Mouse (Mus musculus): ENCODE measurements around the gene Peli1. TPM values are rescaled to one million over a fixed set of nuclear protein-coding genes. Genes with fewer than 3 reads are reported as not detected.
A peak's percentile ranks its signal among the peaks of the same experiment; 100 is the strongest.
"Not testable (repeated sequence)": the region's sequence is repeated elsewhere in the genome, so short reads cannot be mapped to it uniquely, and the experiment has no call there.

The Peli1 gene
- polyA plus RNA-seq, 1 experiment from 2014 or later, result 18.7 TPM

DNA sequence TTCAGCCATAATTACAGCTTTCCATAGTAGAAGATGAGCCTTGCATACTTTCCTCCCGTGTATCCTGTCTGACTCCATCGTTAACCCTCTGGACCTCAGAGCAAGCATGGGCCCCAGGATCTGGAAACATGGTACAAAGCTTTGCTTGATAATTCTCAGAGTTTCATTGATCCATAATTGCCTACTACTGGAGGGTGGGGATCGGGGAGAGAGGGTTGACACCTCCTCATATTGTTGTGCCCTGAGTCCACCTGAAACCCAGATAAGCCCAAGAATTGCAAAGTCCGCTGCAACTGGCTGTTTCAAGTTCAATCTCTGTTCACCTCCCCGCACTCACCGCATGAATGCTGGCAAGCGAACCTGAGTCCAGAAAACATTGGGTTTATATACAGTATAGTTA lies 72.1 kb downstream of the Peli1 start:
- H3K27me3 ChIP-seq (replicated peaks), result no peaks in the 10 kb centered on the region
- H3K4me1 ChIP-seq, result peaks cover 22% of the 10 kb centered on the region
- ATAC-seq, result no peak
- no peak overlapping the region for H3K27ac ChIP-seq
- no peaks in the 10 kb centered on the region for H3K36me3 ChIP-seq
- no peak overlapping the region for H3K4me3 ChIP-seq
- H3K9me3 ChIP-seq (replicated peaks), result no peaks in the 10 kb centered on the region
- H3K4me2 ChIP-seq, result no peak overlapping the region
- 60% methylated on average over 7 of the region's 7 CpGs for WGBS (ENCODE audit: insufficient replicate concordance)
- no peak overlapping the region for H3K9ac ChIP-seq

DNA sequence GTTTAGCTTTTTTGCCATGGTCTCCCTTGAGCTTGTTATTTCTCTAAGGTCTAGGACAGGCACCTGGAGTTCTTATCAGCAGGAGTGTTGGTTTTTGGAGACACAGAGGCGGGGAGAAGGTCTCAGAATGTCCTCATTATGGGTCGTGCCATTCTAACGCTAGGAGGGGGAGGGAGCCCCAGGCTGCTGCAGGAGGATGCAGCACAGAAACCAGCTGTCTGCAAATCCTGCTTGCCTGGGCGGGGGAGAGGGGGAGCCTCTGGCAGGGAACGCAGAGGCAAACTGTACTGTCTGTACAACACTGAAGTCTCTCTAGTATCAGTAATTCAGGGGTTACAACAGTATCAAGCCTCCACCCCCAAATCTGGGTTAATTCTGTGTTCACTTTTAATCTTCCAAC lies 72.6 kb downstream of the Peli1 start:
- H3K9me3 ChIP-seq (replicated peaks), result no peaks in the 10 kb centered on the region
- ATAC-seq, result no peak
- no peak overlapping the region for H3K27ac ChIP-seq
- H3K36me3 ChIP-seq, result no peaks in the 10 kb centered on the region
- 14% methylated on average over 5 of the region's 5 CpGs for WGBS (ENCODE audit: insufficient replicate concordance)
- no peaks in the 10 kb centered on the region for H3K27me3 ChIP-seq (replicated peaks)
- H3K4me3 ChIP-seq, result no peak overlapping the region
- peaks cover 22% of the 10 kb centered on the region for H3K4me1 ChIP-seq
- no peak overlapping the region for H3K4me2 ChIP-seq
- H3K9ac ChIP-seq, result no peak overlapping the region

DNA sequence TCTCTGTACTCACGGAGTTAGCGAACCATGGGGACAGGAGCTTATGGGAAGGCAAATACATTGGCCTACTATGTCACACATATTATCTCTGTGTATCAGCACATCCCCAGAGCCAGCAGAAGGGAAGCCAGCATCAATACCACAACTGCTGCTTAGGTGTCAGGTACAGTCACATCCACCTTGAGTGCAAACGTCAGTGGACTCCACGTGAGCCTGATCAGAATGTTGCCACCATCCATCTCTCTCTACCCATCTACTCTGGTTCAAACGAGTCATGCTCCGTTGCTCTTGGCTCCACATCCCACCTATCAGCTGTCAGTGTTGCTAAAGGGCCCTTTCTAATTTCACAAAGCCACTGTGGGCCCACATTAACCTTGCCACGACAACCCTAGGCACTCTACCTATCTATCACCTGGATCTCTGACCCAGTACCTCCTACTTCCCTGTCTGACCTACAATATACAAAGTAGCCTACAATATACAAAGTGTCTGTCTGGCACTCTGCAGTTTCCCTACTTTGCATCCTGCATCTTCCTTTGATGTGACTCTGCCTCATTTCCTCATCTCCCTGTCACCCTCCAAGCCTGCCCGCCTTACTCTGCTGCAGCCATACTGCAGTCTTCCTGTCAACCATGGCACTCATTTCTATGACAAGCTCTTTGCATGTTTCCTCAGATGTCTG lies 73.4 kb downstream of the Peli1 start:
- Histone ChIP-seq H3K9ac (no peak overlapping the region), H3K9me3 (replicated peaks) (no peaks in the 10 kb centered on the region; the same call in 1 of the 2 replicates), H3K4me3 (no peak overlapping the region), H3K27me3 (replicated peaks) (no peaks in the 10 kb centered on the region), H3K36me3 (no peaks in the 10 kb centered on the region), H3K4me2 (no peak overlapping the region), H3K4me1 (peaks cover 22% of the 10 kb centered on the region), H3K27ac (no peak overlapping the region)
- 59% methylated on average over 8 of the region's 8 CpGs for WGBS (ENCODE audit: insufficient replicate concordance)
- ATAC-seq, result no peak

DNA sequence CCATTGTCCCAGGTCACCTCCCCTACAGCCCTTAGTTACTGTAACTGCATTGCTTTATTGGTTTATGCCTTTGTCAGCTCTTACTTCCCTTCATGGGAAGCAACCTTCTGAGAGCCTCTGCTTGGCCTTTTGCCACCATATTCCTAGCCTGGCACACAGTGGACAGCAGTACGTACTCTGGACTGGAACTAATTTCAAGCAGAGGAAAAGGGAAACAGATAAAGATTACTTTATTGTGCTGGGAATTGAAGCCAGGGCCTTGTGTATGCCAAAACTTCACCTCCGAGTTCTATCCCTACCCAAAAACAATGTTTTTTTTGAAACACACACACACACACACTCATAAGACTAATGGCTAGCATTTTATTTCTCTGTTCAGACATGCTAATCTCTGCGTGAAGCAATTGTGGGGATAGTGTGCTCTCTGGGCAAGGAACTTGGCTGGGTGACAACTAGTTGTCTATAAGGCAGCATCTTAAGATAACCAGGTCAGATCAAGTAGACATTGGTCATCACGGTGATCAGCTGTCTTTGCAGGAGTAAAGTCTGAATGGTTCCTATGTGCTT lies 74.0 kb downstream of the Peli1 start:
- no peak for ATAC-seq
- 70% methylated on average over 4 of the region's 4 CpGs for WGBS (ENCODE audit: insufficient replicate concordance)
- H3K27ac ChIP-seq, result no peak overlapping the region
- H3K4me2 ChIP-seq, result no peak overlapping the region
- no peak overlapping the region for H3K4me3 ChIP-seq
- no peak overlapping the region for H3K9ac ChIP-seq
- no peaks in the 10 kb centered on the region for H3K36me3 ChIP-seq
- H3K9me3 ChIP-seq (replicated peaks), result no peaks in the 10 kb centered on the region; the same call in 1 of the 2 replicates
- H3K27me3 ChIP-seq (replicated peaks), result no peaks in the 10 kb centered on the region
- peaks cover 22% of the 10 kb centered on the region for H3K4me1 ChIP-seq

DNA sequence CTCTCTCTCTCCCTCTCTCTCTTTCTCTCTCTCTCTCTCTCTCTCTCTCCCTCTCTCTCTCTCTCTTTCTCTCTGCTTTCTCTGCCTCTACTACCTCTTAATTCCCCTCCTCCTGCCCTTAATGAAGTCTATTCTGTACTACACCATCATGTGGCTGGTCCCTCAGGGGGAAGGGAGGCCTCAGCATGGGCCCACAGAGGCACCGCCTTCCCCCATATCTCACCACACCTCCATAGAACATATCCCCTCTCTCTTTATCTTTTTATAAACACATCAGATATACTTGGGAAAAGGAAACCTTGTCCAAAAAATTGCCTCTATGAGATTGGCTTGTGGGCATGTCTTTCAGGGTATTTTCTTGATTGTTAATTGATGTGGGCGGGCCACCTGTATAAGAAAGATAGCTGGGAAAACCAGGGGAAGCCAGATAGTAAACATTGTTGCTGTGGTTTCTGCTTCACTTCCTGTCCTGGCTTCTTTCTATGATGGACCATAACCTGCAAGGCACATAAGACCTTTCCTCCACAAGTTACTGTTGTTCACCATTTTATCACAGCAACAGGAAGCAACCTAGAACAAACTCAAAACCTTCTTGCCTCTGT lies 75.5 kb downstream of the Peli1 start:
- H3K9ac ChIP-seq, result no peak overlapping the region
- peak overlapping the region; percentile 5; the same call in 1 of the 2 replicates for H3K4me2 ChIP-seq
- WGBS (ENCODE audit: insufficient replicate concordance), result 22% methylated on average over 2 of the region's 2 CpGs
- no peaks in the 10 kb centered on the region for H3K36me3 ChIP-seq
- no peak overlapping the region for H3K4me3 ChIP-seq
- H3K27ac ChIP-seq, result no peak overlapping the region
- H3K27me3 ChIP-seq (replicated peaks), result no peaks in the 10 kb centered on the region
- H3K9me3 ChIP-seq (replicated peaks), result no peaks in the 10 kb centered on the region; the same call in 1 of the 2 replicates
- peak; percentile 83 for ATAC-seq
- peaks cover 22% of the 10 kb centered on the region for H3K4me1 ChIP-seq

DNA sequence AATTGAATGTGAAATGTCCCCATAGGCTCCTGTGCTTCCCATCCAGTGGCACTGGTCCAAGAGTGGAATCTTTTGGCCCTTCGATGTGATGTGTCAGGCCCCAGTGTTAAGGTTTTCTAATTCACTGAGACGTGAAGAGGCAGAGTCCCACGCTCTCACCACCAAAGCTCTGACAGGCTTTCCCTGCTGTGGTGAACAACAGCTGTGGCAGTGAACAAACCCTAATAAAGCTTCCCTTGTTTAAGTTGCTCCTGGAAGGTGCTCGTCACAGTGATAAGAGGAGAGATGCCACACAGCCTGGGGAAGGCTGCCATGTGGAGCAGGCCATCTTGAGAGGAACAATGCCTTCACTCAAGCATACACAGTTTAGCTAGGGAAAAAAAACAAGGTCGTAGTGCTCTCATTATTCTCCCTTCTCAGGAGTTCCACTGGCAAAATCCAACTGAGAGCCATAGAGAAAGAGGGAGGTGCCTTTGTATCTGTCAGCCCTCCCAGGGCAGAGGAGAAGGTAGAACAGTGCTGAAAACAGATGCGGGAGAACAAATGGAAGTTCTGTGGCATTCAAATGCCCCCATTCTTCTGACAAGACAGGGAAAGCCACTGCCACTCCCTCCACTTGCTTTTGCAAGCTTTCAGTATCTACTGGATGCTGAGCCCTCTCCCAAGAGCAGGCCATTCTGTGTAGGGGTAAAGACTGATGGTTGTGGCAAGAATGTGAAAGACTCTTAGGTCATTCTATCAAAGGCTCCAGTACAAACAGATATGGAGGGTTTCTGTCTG lies 77.9 kb downstream of the Peli1 start:
- no peaks in the 10 kb centered on the region for H3K27me3 ChIP-seq (replicated peaks)
- H3K4me1 ChIP-seq, result peaks cover 31% of the 10 kb centered on the region
- WGBS (ENCODE audit: insufficient replicate concordance), result 73% methylated on average over 6 of the region's 6 CpGs
- H3K36me3 ChIP-seq, result no peaks in the 10 kb centered on the region
- ATAC-seq, result no peak
- H3K27ac ChIP-seq, result no peak overlapping the region
- H3K9ac ChIP-seq, result no peak overlapping the region
- no peak overlapping the region for H3K4me2 ChIP-seq
- H3K9me3 ChIP-seq (replicated peaks), result no peaks in the 10 kb centered on the region; the same call in 1 of the 2 replicates
- H3K4me3 ChIP-seq, result no peak overlapping the region

DNA sequence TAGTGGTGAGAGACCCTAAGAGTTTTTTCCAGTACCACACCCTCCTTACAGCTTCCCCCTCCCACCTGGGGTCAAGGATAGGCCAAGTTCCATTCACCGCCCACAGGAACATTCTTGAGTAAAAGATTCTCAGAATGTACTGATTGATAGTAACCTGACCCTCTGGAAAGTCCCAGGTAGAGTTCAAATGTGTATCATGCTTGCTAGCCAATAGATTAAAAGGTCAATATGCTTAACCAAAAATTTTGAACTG lies 78.4 kb downstream of the Peli1 start:
- not testable (repeated sequence) for H3K4me3 ChIP-seq; H3K9me3 ChIP-seq (replicated peaks); ATAC-seq; H3K36me3 ChIP-seq; H3K27me3 ChIP-seq (replicated peaks); H3K9ac ChIP-seq; H3K4me2 ChIP-seq; H3K27ac ChIP-seq
- H3K4me1 ChIP-seq, result peaks cover 36% of the 10 kb centered on the region
- whole genome bisulfite sequencing (ENCODE audit: insufficient replicate concordance), result 78% methylated on average over 1 of the region's 1 CpGs

DNA sequence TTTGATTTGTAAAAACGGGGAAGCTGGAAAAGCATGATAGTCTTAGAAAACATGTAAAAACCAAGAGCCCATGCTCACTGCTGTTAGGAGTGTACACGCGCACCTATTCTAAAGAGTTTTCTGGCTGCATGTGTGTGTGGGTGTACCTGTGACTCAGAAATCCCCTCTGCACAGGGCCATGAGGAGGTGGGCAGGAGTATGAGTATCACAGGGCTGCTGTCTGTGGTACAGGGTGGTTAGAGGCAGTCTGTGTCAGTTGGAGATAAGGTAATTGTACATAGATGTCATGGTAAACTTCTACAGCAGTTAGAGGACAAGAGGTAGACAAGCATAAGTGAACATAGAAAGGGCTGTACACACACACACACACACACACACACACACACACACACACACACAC lies 81.2 kb downstream of the Peli1 start:
- 73% methylated on average over 3 of the region's 3 CpGs for WGBS (ENCODE audit: insufficient replicate concordance)
- H3K4me1 ChIP-seq, result peaks cover 29% of the 10 kb centered on the region
- no peak overlapping the region for H3K27ac ChIP-seq
- no peaks in the 10 kb centered on the region for H3K36me3 ChIP-seq
- H3K4me3 ChIP-seq, result no peak overlapping the region
- H3K27me3 ChIP-seq (replicated peaks), result no peaks in the 10 kb centered on the region
- no peak overlapping the region for H3K4me2 ChIP-seq
- no peaks in the 10 kb centered on the region; the same call in 1 of the 2 replicates for H3K9me3 ChIP-seq (replicated peaks)
- peak; percentile 87 for ATAC-seq
- H3K9ac ChIP-seq, result no peak overlapping the region

DNA sequence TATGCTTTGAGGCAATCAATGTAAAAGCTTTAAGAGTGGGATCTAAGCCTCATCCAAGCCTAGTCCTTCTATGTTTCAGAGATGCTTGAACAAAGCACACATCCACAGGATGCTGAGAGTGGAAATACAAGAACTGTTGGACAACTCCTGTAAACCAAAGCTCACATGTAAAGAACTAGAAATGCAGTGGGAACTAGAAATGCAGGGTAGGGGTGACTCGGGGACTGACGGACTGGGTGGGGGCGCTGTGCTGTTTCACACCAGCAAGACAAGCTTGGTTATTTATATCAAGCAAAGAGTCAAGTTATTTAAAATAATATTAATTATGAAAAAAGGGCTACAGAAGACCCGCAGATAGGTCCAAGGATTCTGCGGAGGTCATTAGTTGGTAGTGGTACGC lies 82.8 kb downstream of the Peli1 start:
- H3K9ac ChIP-seq, result no peak overlapping the region
- no peak for ATAC-seq
- WGBS (ENCODE audit: insufficient replicate concordance), result 80% methylated on average over 6 of the region's 6 CpGs

DNA sequence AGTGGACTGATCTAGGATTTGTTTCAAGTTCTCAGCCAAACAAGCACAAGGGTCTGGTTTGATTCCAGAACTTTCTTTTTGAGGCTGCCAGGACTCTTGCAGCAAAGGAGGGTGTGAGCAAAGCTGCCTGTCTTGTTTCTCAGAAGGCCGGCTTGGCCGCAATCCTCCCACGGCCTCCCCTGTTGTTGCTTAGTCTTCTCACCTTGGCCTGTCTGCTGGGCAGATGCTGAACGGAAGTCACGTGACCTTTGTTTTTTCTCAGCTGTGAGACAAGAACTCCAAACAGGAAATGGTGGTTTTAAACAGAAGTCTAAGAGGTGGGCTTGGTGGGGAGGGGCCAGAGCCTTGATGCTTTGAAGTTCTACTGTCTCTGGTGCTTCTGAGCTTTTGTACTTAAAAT lies 83.3 kb downstream of the Peli1 start:
- Histone ChIP-seq H3K4me2 (no peak overlapping the region), H3K9me3 (replicated peaks) (no peaks in the 10 kb centered on the region; the same call in 1 of the 2 replicates), H3K27ac (no peak overlapping the region), H3K4me3 (no peak overlapping the region), H3K9ac (no peak overlapping the region), H3K36me3 (no peaks in the 10 kb centered on the region), H3K4me1 (peaks cover 36% of the 10 kb centered on the region), H3K27me3 (replicated peaks) (no peaks in the 10 kb centered on the region)
- ATAC-seq, result no peak
- 15% methylated on average over 5 of the region's 5 CpGs for WGBS (ENCODE audit: insufficient replicate concordance)

More for the DNA sequence above, 82.8 kb downstream of the Peli1 start:
- Histone ChIP-seq H3K27me3 (replicated peaks) (no peaks in the 10 kb centered on the region), H3K9me3 (replicated peaks) (no peaks in the 10 kb centered on the region; the same call in 1 of the 2 replicates), H3K27ac (no peak overlapping the region), H3K36me3 (no peaks in the 10 kb centered on the region), H3K4me1 (peaks cover 31% of the 10 kb centered on the region), H3K4me3 (no peak overlapping the region), H3K4me2 (no peak overlapping the region)

DNA sequence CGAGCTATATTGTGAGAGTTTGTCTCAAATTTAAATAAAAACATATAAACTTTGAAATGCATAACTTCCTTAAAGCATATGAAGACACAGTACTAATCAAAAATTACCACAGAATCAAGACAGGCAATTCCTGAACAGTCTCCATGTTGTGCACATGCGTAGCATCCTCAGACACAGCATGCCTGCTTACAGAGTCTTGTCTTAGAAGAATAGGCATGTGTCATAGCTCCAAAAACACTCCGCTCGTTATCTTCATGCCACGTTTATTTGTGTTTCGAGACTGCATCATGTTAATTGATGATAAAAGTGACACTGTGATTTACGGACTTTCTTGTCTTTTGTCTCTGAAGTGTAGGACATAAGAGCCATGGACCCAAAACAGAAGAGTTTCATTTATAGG lies 84.0 kb downstream of the Peli1 start:
- WGBS (ENCODE audit: insufficient replicate concordance), result 43% methylated on average over 7 of the region's 7 CpGs
- Histone ChIP-seq H3K27me3 (replicated peaks) (no peaks in the 10 kb centered on the region), H3K4me3 (no peak overlapping the region), H3K27ac (no peak overlapping the region), H3K4me1 (peaks cover 36% of the 10 kb centered on the region), H3K4me2 (no peak overlapping the region), H3K9me3 (replicated peaks) (no peaks in the 10 kb centered on the region), H3K9ac (no peak overlapping the region), H3K36me3 (no peaks in the 10 kb centered on the region)
- no peak for ATAC-seq

DNA sequence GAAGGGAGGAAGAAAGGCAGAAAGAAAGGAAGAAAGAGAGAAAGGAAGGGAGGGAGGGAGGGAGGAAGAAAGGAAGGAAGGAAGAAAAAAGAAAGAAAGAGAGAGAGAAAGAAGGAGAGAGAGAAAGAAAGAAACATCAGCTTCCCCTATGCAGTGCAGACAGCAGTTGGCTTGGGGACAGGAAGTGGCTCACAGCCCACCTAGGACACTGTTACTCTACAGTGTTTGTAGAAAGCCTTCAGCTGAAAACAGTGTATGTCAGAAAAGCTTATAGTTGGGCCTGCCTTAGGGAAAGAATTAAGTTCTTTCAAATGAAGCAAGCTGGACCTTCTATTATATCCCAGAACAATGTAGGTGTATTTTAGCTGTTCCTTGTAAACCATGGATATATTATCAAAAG lies 85.4 kb downstream of the Peli1 start:
- H3K9me3 ChIP-seq (replicated peaks), result no peaks in the 10 kb centered on the region
- no peak overlapping the region for H3K4me2 ChIP-seq
- no peaks in the 10 kb centered on the region for H3K27me3 ChIP-seq (replicated peaks)
- peaks cover 45% of the 10 kb centered on the region for H3K4me1 ChIP-seq
- no peaks in the 10 kb centered on the region for H3K36me3 ChIP-seq
- H3K4me3 ChIP-seq, result no peak overlapping the region
- no peak for ATAC-seq
- H3K9ac ChIP-seq, result no peak overlapping the region
- H3K27ac ChIP-seq, result no peak overlapping the region

Data from liver, embryonic 12.5 days (tissue).